Mouse (Mus musculus) bone marrow, adult 2 months (tissue): ENCODE results near the gene Igfbp6.
"Not testable (repeated sequence)": the region's sequence is repeated elsewhere in the genome, so short reads cannot be mapped to it uniquely, and the experiment has no call there.

Source experiments
- CTCF ChIP-seq: fragments of 200-500 bp; IDR thresholded peaks from 2 replicates; pipeline ENCODE4 v1.5.1; 2011; ENCODE audit warnings: low read length, control low read depth; ENCODE audit not compliant: control insufficient read depth, insufficient read depth
- POLR2A ChIP-seq: fragments of 200-500 bp; IDR thresholded peaks from 2 replicates; pipeline ENCODE4 v1.6.1; 2011; ENCODE audit warnings: low read depth, mild to moderate bottlenecking, control low read depth, low read length, borderline replicate concordance; ENCODE audit not compliant: control insufficient read depth

DNA sequence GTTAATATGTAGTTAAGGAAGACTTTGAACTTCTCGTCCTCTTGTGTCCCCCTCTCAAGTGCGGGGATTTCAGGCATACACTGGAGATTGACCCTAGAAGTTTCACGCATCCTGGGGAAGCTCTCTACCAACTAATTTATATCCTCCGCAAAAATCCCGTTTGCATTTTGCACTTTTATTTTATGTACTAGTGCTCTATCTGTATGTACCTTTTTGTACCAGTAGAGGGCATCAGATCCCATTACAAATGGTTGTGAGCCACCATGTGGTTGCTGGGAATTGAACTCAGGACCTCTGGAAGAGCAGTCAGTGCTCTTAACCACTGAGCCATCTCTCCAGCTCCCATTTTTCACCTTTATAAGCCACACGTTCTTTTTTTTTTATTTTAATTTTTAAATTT lies 10.8 kb downstream of the Igfbp6 start:
- not testable (repeated sequence) for TF ChIP-seq CTCF, POLR2A
